Mouse (Mus musculus): ENCODE measurements around the gene Emc10. TPM values are rescaled to one million over a fixed set of nuclear protein-coding genes. Genes with fewer than 3 reads are reported as not detected.

The Emc10 gene
- total RNA-seq, 2 experiments from 2014 or later: 27.4 to 42.4 TPM

DNA sequence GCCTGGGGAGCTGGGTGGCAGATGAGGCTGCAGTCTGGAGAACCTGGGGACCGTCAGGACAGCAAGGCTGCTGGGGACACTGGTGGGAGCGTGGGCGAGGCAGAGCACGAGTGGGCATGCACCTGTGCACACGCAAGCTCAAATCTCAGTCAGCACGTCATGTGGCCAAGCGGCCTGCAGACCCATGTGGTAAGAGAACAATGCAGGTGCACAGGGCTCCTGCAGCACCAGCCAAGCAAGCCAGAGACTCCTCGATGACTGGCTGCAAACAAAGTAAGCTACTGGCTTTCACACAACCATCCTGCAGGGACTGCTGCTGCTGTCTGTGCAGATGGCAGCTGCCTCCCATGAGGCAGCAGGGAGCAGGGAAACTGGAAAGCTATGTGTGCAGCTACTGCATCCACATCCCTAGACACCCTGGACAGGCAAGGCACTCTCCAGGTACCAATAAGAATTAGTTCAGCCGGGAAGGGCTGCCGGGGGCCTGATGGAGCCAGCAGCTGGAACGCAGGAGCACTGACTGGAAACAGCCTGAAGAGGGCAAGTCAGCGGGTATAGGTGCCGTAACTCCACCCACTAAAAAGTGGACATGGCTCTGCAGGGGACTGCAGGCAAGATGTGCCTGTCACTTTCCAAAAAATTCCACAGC lies 9.3 kb downstream of the Emc10 start:
- ATAC-seq (ENCODE audit: poor library complexity, severe bottlenecking): no peak

DNA sequence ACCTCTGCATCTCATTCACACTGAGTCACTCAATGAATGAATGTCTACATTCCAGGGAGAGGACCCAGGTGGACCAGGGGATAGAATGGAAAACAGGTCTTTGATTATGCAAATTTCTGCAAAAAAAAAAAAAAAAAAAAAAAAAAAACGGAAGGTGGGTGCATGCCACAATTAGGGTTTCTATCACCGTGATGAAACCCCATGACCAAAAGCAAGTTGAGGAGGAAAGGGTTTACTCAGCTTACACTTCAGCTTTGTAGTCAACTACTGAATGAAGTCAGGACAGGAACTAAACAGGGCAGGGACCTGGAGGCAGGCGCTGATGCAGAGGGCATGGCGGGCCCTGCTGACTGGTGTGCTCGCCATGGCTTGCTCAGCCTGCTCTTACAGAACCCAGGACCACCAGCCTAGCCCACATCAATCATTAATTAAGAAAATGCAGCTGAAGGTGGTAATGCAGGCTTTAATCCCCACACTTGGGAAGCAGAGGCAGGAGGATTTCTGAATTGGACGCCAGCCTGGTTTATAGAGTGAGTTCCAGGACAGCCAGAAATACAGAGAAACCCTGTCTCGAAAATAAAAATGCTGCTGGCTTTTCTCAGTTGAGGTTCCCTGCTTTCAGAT lies 10.6 kb downstream of the Emc10 start:
- no peak for ATAC-seq (ENCODE audit: poor library complexity, severe bottlenecking)

DNA sequence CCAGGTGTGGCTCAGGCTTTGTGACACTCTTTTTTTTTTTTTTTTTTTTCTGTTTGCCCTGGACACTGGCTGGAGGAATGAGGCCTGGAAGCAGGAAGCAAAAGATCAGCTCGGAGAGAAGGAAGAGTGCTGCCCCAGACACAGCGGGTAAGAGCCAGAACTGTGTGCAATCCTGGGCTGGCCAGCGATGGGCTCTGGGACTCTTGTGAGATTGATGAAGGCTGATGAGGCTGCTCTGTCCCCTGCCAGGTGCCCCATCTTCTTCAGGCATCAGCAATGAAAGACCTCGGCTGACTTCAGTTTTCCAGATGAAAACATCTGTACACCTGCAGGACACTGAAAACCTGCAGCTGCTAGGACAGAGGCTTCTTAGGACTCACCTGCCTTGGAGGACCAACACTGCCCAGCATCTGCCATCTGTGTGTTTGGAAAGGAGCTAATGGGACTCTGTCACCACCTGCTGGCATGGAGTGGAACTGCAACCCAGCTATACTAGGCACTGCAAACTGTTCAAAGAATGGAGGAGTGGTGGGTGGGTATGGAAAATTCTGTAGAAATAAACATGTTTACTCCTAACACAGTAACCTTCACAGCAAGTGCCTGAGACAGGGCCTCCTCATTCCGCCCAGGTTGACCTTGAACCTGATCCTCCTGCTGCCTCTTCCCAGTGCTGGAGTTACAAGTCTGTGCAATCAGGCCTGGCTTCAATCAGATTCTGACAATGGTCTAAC lies 11.3 kb downstream of the Emc10 start:
- peak; percentile 95 for ATAC-seq (ENCODE audit: poor library complexity, severe bottlenecking)

DNA sequence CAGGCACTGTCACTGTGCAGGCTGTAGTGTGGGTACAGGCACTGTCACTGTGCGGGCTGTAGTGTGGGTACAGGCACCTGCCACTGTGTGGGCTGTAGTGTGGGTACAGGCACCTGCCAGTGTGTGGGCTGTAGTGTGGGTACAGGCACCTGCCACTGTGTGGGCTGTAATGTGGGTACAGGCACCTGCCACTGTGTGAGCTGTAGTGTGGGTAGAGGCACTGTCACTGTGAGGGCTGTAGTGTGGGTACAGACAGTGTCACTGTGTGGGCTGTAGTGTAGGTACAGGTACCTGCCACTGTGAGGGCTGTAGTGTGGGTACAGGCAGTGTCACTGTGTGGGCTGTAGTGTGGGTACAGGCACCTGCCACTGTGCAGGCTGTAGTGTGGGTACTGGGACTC lies 12.2 kb downstream of the Emc10 start:
- ATAC-seq (ENCODE audit: poor library complexity, severe bottlenecking): no peak

DNA sequence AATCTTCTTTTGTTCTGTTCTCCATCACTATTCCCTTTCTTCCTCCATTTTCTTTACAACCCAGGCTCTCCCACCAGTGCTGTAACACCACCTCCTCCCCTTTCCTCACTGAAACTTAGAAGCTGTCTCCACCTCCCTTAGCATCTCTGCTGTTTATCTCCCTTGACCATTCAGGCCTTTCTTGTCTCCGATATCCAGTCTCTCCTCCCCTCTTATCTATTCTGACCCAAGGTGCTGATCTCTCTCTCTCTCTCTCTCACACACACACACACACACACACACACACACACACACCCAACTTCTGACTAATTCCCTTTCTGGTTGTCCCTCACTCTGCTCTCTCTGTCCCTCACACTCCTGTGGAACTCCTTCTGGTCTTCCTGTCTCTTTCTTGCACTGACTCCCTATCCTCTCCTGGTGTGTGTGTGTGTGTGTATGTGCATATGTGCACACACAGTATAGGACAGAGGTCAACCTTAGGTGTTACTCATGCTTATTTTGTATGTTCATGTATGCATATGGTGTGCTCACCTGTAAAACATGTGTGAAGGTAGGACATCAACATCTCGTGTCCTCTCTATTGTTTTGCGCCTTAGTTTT lies 13.4 kb downstream of the Emc10 start:
- no peak for ATAC-seq (ENCODE audit: poor library complexity, severe bottlenecking)

DNA sequence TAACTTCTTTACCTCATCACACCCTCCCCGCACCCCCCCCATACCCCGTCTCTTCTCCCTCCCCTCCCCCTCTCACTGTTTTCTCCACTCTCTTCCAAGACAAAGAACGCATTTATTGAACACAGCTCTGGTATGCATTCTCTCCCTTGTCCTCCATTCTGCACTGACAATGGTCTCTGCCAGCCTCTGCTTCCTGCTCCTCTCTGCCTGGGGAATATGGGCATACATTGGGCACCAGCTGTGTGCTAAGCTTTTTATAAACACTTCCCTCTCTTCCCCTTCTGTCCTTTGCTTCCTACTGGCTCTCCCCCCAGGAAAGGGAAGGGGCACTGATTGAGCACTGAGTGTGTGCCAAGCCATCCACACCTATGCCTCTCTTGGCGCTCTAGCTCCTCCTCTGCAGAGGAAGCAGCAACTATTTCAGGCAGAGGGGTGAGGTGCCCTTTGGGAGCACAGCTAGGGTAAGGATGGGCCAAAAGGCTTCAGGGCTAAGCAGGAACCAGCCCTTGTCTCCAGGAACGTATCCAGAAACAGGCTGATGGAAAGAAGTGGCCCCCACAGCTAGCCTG lies 21.2 kb downstream of the Emc10 start:
- ATAC-seq (ENCODE audit: poor library complexity, severe bottlenecking): no peak

DNA sequence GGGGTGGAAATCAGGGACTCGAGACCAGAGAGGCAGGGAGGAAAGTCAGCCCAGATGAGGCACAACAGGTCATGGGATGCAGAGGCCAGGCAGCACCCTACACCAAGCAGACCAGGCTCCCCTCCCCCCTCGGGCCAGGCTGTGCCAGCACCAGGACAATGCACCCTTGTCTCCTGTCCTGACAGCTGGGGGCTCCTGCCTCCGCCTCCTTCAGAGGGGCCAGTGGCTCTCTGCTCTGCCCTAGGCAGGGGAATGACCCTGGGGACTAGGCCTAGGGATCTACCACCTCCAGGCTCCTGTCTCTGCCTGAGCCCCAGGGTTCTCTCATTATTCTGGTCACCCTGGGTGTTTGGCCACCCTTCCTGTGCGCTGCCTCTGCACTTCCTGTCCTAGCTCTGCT lies 21.9 kb downstream of the Emc10 start:
- ATAC-seq (ENCODE audit: poor library complexity, severe bottlenecking): no peak

DNA sequence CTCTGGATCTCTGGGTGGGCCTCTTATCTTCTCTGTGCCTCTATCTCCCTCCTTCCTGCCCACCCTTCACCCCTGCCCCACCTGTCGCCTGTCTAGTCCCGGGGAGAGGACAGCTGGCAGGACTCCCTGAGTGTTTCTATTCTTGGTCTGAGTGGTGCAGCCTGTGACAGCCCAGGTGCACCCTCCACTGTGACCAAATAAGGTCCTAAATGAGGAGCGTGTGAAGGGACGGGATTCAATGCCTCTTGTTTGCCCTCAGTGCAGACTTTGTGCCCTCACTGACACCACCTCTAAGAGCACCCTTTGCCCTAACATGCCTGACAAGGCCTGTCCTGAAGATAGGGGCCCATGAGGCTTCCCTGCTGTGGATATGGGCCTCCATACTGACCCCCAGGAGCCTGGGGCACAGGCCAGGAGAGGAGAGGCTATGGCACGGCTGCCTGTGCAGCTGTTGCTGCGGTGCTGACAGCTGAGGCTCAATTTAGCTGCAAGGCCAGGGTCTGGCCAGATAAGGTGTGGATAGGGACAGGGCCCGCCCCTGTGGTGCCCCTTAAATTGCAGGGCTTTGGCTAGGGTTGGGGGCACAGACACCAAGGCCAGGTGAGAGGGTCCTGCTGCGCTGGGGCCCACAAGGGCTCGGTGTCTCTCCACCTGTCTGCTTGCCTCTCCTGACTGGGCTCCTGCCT lies 23.2 kb downstream of the Emc10 start:
- ATAC-seq (ENCODE audit: poor library complexity, severe bottlenecking): no peak

DNA sequence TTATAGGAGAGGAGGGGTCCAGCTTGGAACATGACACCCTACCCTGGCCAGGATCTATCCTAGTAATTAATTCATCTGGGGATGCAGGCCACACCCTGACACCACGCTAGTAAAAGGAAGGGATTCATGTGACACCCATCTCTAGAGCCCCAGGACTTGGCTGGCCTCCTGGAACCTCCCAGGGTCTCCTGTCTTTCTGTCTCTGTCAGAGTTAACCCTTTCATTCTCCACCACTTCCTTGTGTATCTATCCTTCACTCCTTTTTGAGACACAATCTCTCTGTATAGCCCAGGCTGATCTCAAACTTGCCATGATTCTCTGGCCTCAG lies 23.8 kb downstream of the Emc10 start:
- no peak for ATAC-seq (ENCODE audit: poor library complexity, severe bottlenecking)

DNA sequence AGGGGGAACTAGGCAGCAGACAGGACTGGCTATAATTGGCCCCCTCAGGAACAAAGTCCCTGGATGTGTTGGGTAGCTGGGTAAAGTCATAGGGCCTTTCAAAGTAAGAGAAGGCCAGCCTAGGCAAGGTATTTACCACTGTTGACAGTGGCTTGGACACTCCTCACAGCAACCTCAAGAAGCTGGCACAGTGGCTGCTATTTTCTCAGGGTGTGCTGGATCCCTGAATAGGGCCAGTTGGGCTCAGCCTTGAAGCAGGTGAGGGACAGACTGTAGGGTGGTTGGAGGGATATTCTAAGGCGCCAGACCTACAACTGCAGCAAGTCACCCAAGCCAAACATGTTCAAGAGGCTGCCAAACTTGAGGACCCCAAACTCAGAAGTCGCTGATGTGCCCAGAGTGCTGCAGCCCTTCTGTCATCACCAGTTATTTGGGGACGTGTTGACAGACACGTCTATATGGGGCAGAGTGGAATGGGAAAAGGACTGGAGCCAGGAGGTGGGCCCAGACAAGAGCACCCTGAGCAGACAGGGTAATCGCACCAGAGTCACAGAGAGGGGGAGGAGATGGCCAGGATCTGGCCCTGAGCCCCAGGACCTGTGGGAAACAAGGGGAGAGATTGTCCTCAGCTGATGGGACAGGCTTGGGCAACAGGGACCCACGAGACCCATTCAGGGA lies 24.3 kb downstream of the Emc10 start:
- ATAC-seq (ENCODE audit: poor library complexity, severe bottlenecking): no peak

DNA sequence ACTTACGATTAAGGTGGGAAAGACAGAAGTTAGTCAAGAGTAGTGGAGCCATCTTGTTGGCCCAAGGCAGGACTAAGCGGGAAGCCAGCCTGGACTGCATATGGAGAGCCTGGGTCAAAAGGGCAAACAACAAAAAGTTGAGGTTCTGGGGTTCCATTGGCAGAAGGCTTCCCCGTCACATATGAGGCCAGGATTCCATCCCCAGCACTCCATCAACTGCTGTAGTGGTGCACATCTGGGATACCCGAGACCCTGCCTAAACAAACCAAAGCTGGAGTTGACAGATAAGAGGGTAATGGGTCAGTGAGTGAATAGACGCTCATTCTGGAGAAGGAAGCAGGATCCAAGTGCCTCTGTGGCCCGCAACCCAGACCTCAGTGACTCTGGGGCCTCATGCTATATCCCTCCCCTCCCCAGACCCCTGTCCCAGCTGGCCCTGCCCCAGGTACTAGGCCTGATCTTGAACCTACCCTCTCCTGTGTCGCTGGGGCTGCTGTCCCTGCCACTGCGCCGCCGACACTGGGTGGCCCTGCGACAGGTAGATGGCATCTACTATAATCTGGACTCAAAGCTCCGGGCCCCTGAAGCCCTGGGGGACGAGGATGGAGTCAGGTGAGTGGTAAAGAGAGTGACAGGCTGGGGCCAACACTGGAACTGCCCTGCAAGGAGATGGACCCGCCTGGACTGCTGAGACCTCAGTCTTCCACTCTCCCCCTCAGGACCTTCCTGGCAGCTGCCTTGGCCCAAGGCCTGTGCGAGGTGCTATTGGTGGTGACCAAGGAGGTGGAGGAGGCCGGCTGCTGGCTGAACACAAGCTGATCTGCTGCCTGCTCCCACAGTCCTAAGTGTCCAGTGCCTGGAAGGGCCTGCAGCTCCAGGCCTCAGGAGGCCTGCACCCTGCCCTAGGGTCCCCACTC lies 25.4 kb downstream of the Emc10 start:
- ATAC-seq (ENCODE audit: poor library complexity, severe bottlenecking): no peak

DNA sequence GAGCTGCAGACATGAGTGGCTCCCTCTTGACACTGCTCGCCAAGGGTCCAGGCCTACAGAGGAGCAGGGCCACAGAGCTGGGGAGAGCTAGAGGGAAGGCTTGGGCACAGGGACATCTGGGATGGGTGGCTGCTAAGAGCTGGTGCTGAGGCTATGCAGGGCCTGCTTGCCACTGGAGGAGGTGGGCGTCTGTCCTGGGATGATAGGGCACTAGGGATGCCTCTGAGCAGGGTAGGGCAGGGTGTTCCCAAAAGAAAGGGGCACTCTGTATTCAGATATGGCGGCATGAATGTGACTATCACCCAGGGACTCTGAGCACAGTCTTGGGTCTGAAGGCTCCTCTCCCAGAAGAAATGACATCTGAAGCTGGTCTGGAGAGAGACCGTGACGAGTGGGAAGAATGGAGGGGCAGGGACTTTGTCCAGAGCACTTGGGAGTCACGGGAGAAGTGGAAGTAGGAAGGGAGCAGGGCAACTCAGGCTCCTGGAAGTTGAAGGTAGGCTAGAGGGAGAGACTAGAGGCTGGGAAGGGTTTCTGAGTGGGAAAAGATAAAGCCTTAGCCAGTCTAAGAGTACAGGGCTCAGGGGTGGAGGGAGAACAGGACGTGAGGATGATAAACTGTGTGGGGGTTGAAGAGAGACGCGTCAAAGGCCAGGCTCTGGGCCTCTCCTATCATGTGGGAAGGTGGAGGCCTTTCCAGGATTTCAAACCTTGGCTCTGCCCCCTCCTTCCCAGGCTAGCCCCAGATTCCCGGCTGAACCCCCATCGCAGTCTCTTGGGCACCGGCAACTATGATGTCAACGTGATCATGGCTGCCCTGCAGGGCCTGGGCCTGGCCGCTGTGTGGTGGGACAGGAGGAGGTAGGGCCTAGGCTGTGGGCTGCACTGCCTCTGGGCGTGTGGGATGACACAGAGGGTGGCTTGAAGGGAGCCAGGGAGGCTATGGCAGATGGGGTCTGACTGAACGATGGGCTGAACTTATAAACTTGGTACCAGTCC lies 26.4 kb downstream of the Emc10 start:
- no peak for ATAC-seq (ENCODE audit: poor library complexity, severe bottlenecking)

DNA sequence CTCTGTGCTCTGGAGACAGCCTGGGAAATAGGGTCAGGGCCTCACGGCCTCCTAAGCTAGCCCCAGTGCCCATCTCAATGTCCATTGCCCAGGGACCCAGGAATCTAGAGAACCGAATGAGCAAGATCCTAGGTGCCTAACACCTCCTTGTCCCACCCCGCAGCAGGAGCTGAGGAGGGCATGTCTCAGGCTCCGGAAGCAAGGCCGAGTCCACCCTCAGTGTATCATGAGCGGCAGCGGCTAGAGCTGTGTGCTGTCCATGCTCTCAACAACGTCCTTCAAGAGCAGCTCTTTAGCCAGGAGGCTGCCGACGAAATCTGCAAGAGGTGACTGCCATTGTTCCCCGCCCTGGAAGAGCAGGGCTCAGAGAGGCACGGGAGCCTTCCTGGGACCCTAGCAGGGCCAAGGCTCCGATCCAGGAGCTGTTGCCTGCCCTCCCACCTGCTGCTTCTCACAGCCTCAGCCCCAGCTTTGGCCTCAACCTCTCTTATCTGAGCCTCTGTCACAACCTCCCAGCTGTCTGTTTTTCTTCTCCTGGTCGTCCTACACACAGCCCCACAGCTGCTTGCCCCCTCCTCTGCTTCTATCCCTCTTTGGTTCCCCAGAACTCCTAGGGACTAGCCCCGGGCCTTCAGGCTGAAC lies 27.6 kb downstream of the Emc10 start:
- ATAC-seq (ENCODE audit: poor library complexity, severe bottlenecking): no peak

DNA sequence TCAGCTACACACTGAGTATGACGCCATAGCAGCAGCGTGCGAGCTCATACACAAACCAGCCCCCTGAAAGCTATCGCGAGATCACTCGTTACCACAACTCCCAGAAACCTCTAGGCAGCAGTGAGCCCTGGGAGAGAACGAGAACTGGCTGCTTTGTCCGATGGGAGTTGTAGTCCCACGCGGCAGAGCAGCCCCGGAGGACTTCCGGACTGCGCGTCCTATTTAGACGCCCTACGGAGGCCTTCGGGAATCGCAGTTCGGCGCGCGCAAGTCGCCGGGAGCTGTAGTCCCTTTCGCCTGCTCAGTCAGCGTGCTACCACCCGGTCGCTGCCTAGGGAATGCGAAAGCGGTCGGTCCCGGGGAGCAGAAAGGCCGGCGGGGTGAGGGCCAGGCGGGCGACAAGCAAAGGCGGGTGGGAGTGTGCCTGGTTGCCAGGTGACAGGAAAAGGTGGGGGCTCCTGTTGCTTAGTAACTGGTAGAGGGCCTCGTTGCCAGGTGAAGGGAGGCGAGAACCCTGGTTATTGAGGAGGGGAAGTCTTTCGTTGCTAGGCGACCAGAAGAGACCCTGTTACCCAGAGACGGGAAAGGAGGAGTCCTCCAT lies 28.4 kb downstream of the Emc10 start, which contains the start of gene Josd2:
Gene Josd2, plus strand, starts transcription at position 170 of the 601 bp plus-strand sequence.
- ATAC-seq (ENCODE audit: poor library complexity, severe bottlenecking): peak; percentile 95

DNA sequence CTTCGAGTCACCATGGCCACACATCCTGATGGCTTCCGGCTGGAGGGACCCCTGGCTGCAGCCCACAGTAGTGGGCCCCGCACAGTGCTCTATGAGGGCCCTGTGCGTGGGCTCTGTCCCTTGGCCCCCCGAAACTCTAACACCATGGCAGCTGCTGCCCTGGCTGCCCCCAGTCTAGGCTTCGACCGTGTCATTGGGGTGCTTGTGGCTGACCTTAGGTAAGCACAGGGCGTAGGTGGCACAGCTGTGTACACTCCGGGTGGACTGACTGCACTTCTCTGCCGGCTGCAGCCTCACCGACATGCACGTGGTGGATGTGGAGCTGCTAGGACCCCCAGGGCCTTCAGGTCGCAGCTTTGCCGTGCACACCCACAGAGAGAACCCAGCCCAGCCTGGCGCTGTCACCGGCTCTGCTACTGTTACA lies 29.4 kb downstream of the Emc10 start:
- ATAC-seq (ENCODE audit: poor library complexity, severe bottlenecking): no peak

DNA sequence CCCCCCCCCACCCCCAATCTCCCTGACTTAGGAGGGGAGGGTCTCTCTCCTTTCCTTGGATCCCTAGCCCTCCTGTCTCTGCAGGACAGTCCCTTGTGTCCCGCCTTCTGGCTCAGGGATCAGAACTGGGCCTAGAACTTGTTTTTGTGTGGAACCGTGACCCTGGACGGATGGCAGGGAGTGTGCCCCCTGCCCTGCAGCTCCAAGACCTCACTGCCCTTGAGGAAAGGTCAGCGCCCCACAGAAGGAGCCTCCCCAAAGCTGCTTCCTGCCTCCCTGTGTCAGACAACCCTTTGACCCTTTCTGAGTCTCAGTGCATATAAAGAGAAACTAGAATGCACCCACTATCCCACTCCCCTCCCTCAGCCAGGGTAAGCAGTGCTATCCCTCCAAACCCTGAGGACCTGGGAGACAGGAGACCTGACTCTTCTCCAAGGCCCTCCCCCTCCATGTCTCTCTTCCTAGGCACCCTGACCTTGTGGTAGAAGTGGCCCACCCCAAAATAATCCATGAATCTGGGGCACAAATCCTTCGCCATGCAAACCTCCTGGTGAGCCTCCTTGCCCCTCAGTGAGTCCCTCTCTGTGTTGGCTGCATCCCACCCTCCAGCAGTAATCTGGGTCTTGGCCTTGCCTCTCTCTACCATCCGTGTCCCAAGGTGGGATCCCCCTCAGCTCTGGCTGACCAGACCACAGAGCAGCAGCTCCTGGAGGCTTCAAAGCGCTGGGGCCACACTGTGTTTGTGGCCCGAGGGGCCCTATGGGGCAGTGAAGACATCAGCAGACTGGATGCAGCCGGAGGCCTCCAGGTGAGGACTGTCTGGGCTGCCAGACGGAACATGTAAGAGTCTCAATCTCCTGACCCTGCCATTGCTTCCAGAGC lies 30.1 kb downstream of the Emc10 start:
- no peak for ATAC-seq (ENCODE audit: poor library complexity, severe bottlenecking)
